10 mouse cellular contexts compared by ENCODE assay signal in genomic region chr4:107127901-107128669, GRCm38 (mm10). TPM values are rescaled to one million over a fixed set of nuclear protein-coding genes. Genes with fewer than 3 reads are reported as not detected.
DNase-seq lines count a peak whose midpoint lies in the region; ATAC-seq lines count a peak whose summit lies in the region.
"Had no signal": no experiment of that assay in that cellular context is flagged by ENCODE, and none has a peak within 500 bp of the region (broad histone marks: within the 10 kb centered on the region; RNA-seq: fewer than 3 reads in every experiment).

No protein-coding gene starts in this region.

- peaks cover 14% of the 10 kb centered on the region for H3K4me1 ChIP-seq in forebrain, embryonic 11.5 days (replicated peaks; ENCODE audit: control insufficient read depth, insufficient read depth, low read length)

- no peaks in the 10 kb centered on the region for H3K9me3 ChIP-seq in forebrain, embryonic 11.5 days (ENCODE audit: control insufficient read depth, low read length)

- peak; percentile 15 to 27 for DNase-seq in urinary bladder, adult 18-20 months (ENCODE audit: low spot score in 2 of 2)
- DNase-seq in urinary bladder, postnatal 14 days (ENCODE audit: low spot score) = no peak
- peak; percentile 70 for DNase-seq in forebrain, embryonic 11.5 days (ENCODE audit: low spot score)
- peak; percentile 47 for DNase-seq in mesoderm, embryonic 11.5 days (ENCODE audit: low read depth, low spot score)
- DNase-seq in gastrocnemius, postnatal 14 days = no peak
- DNase-seq in right cerebral cortex, adult 2 months (ENCODE audit: low spot score in 2 of 2) = no peak
- DNase-seq in thymus, postnatal 10 days (ENCODE audit: low spot score in 2 of 2) = no peak
- DNase-seq: lung, postnatal 14 days had no signal

- intact Hi-C loops in gastrocnemius, postnatal 14 days (cut with DNase I; ENCODE audit: low total_unique reads) = no loop called here

- no peak overlapping the region for H3K4me2 ChIP-seq in forebrain, embryonic 11.5 days (ENCODE audit: low read depth, low read length, severe bottlenecking)

- no peaks in the 10 kb centered on the region for H3K36me3 ChIP-seq in forebrain, embryonic 11.5 days (ENCODE audit: control insufficient read depth, insufficient read depth, low read length)

- H3K27ac ChIP-seq in forebrain, embryonic 11.5 days (ENCODE audit: low read depth, low read length) = peak overlapping the region; percentile 68; the same call in 1 of the 2 replicates

- peak overlapping the region; percentile 0 for H3K9ac ChIP-seq in forebrain, embryonic 11.5 days (ENCODE audit: low read length)

- H3K27me3 ChIP-seq in forebrain, embryonic 11.5 days (ENCODE audit: control insufficient read depth, insufficient read depth, low read length) = no peaks in the 10 kb centered on the region

- peak; percentile 76 for ATAC-seq in forebrain, embryonic 11.5 days (replicated peaks; ENCODE audit: low FRiP score)
- ATAC-seq in erythroblast, adult 5-6 weeks (replicated peaks; ENCODE audit: low FRiP score, poor library complexity, severe bottlenecking) = no peak

- no peak overlapping the region for H3K4me3 ChIP-seq in forebrain, embryonic 11.5 days (ENCODE audit: low read depth, low read length)

- WGBS in forebrain, embryonic 11.5 days = 14% methylated on average over 13 of the region's 13 CpGs

RNA-seq across cellular contexts. Expression of gene Cdcp2, which starts 31.4 kb away (rescaled TPM):
- 0.17 TPM in 1 of 2 replicates, not detected in the other for polyA plus RNA-seq in forebrain, embryonic 11.5 days (2014; fragmentation: Nextera tagmentation; extraction: Ambion mirVana)
- total RNA-seq in gastrocnemius, postnatal 14 days (2021) = not detected
- 0.42 TPM in 1 of 2 replicates, not detected in the other for total RNA-seq in erythroblast, adult 5-6 weeks (2015; ENCODE audit: low replicate concordance)
- not detected in 2 replicates for total RNA-seq in erythroblast, adult 5-6 weeks (2017; ENCODE audit: low replicate concordance)
- total RNA-seq: MEL had no signal

RNA-seq across cellular contexts. Expression of gene Tmem59, which starts 50.1 kb away (rescaled TPM):
- polyA plus RNA-seq in forebrain, embryonic 11.5 days (2014; fragmentation: Nextera tagmentation; extraction: Ambion mirVana) = 261 and 265 TPM in 2 replicates
- 10 to 100 TPM; 89.6 to 98.8 TPM for total RNA-seq in gastrocnemius, postnatal 14 days (2021)
- 124 and 174 TPM in 2 replicates for total RNA-seq in erythroblast, adult 5-6 weeks (2015; ENCODE audit: low replicate concordance)
- total RNA-seq in erythroblast, adult 5-6 weeks (2017; ENCODE audit: low replicate concordance) = 146 and 147 TPM in 2 replicates

RNA-seq across cellular contexts. Expression of gene Tceanc2, which starts 50.8 kb away (rescaled TPM):
- 21.2 and 26.2 TPM in 2 replicates for polyA plus RNA-seq in forebrain, embryonic 11.5 days (2014; fragmentation: Nextera tagmentation; extraction: Ambion mirVana)
- total RNA-seq in gastrocnemius, postnatal 14 days (2021) = 10 to 100 TPM; 11.6 to 14.1 TPM
- 6.5 and 20.3 TPM in 2 replicates for total RNA-seq in erythroblast, adult 5-6 weeks (2015; ENCODE audit: low replicate concordance)
- total RNA-seq in erythroblast, adult 5-6 weeks (2017; ENCODE audit: low replicate concordance) = 6.0 and 22.4 TPM in 2 replicates

Comparison
In these comparisons a context has a peak if more than half of its experiments do, and no peak if none do; other contexts are left out.
1. DNase-seq: peak in urinary bladder, adult 18-20 months (2 of 2), forebrain, embryonic 11.5 days (single experiment) and mesoderm, embryonic 11.5 days (single experiment); none in urinary bladder, postnatal 14 days (single experiment), gastrocnemius, postnatal 14 days (single experiment), right cerebral cortex, adult 2 months (0 of 2) and thymus, postnatal 10 days (0 of 2).